ENCODE assay signal across 10 mouse cellular contexts in genomic region chr7:142571458-142572220, GRCm38 (mm10). TPM values are rescaled to one million over a fixed set of nuclear protein-coding genes. Genes with fewer than 3 reads are reported as not detected.
DNase-seq lines count a peak whose midpoint lies in the region; ATAC-seq and TF ChIP-seq lines count a peak whose summit lies in the region.
"Had no signal": no experiment of that assay in that cellular context is flagged by ENCODE, and none has a peak within 500 bp of the region (broad histone marks: within the 10 kb centered on the region; RNA-seq: fewer than 3 reads in every experiment).

No protein-coding gene starts in this region.

- intact Hi-C loops in gastrocnemius, adult 2 months (cut with DNase I) = loop anchor here (2.0 kb wide), 1 partner anchor 21 kb away; no protein-coding TSS in a partner anchor

- H3K4me3 ChIP-seq in forebrain, embryonic 12.5 days (replicated peaks) = no peak overlapping the region
- H3K4me3 ChIP-seq in forebrain, embryonic 11.5 days (ENCODE audit: low read depth, low read length) = no peak overlapping the region
- no peak overlapping the region for H3K4me3 ChIP-seq in neural tube, embryonic 11.5 days (ENCODE audit: low read depth, low read length)
- H3K4me3 ChIP-seq in limb, embryonic 13.5 days = no peak overlapping the region
- H3K4me3 ChIP-seq in stomach, postnatal 0 days (ENCODE audit: low read depth, low read length) = no peak overlapping the region
- no peak overlapping the region for H3K4me3 ChIP-seq in gastrocnemius, adult 2 months

- H3K4me2 ChIP-seq in forebrain, embryonic 12.5 days = no peak overlapping the region
- no peak overlapping the region for H3K4me2 ChIP-seq in forebrain, embryonic 11.5 days (ENCODE audit: low read depth, low read length, severe bottlenecking)
- no peak overlapping the region for H3K4me2 ChIP-seq in neural tube, embryonic 11.5 days (ENCODE audit: low read depth)
- peak overlapping the region; percentile 65 for H3K4me2 ChIP-seq in limb, embryonic 13.5 days (replicated peaks)
- no peak overlapping the region for H3K4me2 ChIP-seq in stomach, postnatal 0 days (replicated peaks; ENCODE audit: low read depth)

- peaks cover 31% of the 10 kb centered on the region for H3K4me1 ChIP-seq in forebrain, embryonic 12.5 days
- H3K4me1 ChIP-seq in forebrain, embryonic 11.5 days (replicated peaks; ENCODE audit: control insufficient read depth, insufficient read depth, low read length) = no peaks in the 10 kb centered on the region
- H3K4me1 ChIP-seq in neural tube, embryonic 11.5 days (ENCODE audit: control insufficient read depth, insufficient read depth, low read length) = peaks cover 28% of the 10 kb centered on the region
- H3K4me1 ChIP-seq in limb, embryonic 13.5 days = peaks cover 78% of the 10 kb centered on the region
- H3K4me1 ChIP-seq in stomach, postnatal 0 days (replicated peaks; ENCODE audit: control insufficient read depth, insufficient read depth) = peaks cover 18% of the 10 kb centered on the region

- no peak for TF ChIP-seq EP300 in stomach, postnatal 0 days (optimal IDR thresholded peaks at IDR 0.05)

- no peak for ATAC-seq in forebrain, embryonic 12.5 days (ENCODE audit: low FRiP score)
- ATAC-seq in forebrain, embryonic 11.5 days (replicated peaks; ENCODE audit: low FRiP score) = no peak
- no peak for ATAC-seq in neural tube, embryonic 11.5 days (ENCODE audit: insufficient read depth, low FRiP score, low TSS enrichment)
- peak; percentile 24 for ATAC-seq in limb, embryonic 13.5 days (ENCODE audit: low FRiP score, low read depth)
- 0 out of 2 replicates have a peak, but pooled peaks have one; percentile 2 for ATAC-seq in stomach, postnatal 0 days (ENCODE audit: low FRiP score, low TSS enrichment)

- whole genome bisulfite sequencing in forebrain, embryonic 12.5 days = 83% methylated on average over 16 of the region's 16 CpGs
- 85% methylated on average over 16 of the region's 16 CpGs for WGBS in forebrain, embryonic 11.5 days
- WGBS in neural tube, embryonic 11.5 days = 65% methylated on average over 16 of the region's 16 CpGs
- WGBS in limb, embryonic 13.5 days = 22% methylated on average over 16 of the region's 16 CpGs
- WGBS in stomach, postnatal 0 days = 30% methylated on average over 16 of the region's 16 CpGs

- H3K27me3 ChIP-seq in forebrain, embryonic 12.5 days = peaks cover 6% of the 10 kb centered on the region; the same call in 1 of the 2 replicates
- H3K27me3 ChIP-seq in forebrain, embryonic 11.5 days (ENCODE audit: control insufficient read depth, insufficient read depth, low read length) = no peaks in the 10 kb centered on the region
- no peaks in the 10 kb centered on the region for H3K27me3 ChIP-seq in neural tube, embryonic 11.5 days (ENCODE audit: control insufficient read depth, insufficient read depth, low read length)
- no peaks in the 10 kb centered on the region for H3K27me3 ChIP-seq in limb, embryonic 13.5 days
- H3K27me3 ChIP-seq in stomach, postnatal 0 days (ENCODE audit: control insufficient read depth, insufficient read depth, low read length) = no peaks in the 10 kb centered on the region

- peak overlapping the region; percentile 36 for H3K27ac ChIP-seq in forebrain, embryonic 12.5 days
- no peak overlapping the region for H3K27ac ChIP-seq in forebrain, embryonic 11.5 days (ENCODE audit: low read depth, low read length)
- H3K27ac ChIP-seq in neural tube, embryonic 11.5 days (ENCODE audit: low read depth, low read length) = peak overlapping the region; percentile 70
- H3K27ac ChIP-seq in limb, embryonic 13.5 days = peak overlapping the region; percentile 98
- peak overlapping the region; percentile 87 for H3K27ac ChIP-seq in stomach, postnatal 0 days (replicated peaks)
- no peak overlapping the region for H3K27ac ChIP-seq in gastrocnemius, adult 2 months

- H3K9ac ChIP-seq in forebrain, embryonic 12.5 days = no peak overlapping the region
- no peak overlapping the region for H3K9ac ChIP-seq in forebrain, embryonic 11.5 days (ENCODE audit: low read length)
- H3K9ac ChIP-seq in neural tube, embryonic 11.5 days (ENCODE audit: low read length) = no peak overlapping the region
- peak overlapping the region; percentile 36 for H3K9ac ChIP-seq in limb, embryonic 13.5 days
- H3K9ac ChIP-seq in stomach, postnatal 0 days (ENCODE audit: low read length) = peak overlapping the region; percentile 31; the same call in 1 of the 2 replicates

- no peak for TF ChIP-seq CTCF in stomach, postnatal 0 days (IDR thresholded peaks at IDR 0.05; ENCODE audit: low read depth)
- TF ChIP-seq CTCF in gastrocnemius, adult 2 months (IDR thresholded peaks at IDR 0.05) = no peak

- no peaks in the 10 kb centered on the region for H3K9me3 ChIP-seq in forebrain, embryonic 12.5 days
- H3K9me3 ChIP-seq in forebrain, embryonic 11.5 days (ENCODE audit: control insufficient read depth, low read length) = no peaks in the 10 kb centered on the region
- no peaks in the 10 kb centered on the region for H3K9me3 ChIP-seq in neural tube, embryonic 11.5 days (ENCODE audit: control insufficient read depth, low read length)
- H3K9me3 ChIP-seq in limb, embryonic 13.5 days = no peaks in the 10 kb centered on the region
- no peaks in the 10 kb centered on the region for H3K9me3 ChIP-seq in stomach, postnatal 0 days (ENCODE audit: control insufficient read depth, low read length)

- no peaks in the 10 kb centered on the region for H3K36me3 ChIP-seq in forebrain, embryonic 12.5 days (replicated peaks)
- no peaks in the 10 kb centered on the region for H3K36me3 ChIP-seq in forebrain, embryonic 11.5 days (ENCODE audit: control insufficient read depth, insufficient read depth, low read length)
- H3K36me3 ChIP-seq in neural tube, embryonic 11.5 days (ENCODE audit: control insufficient read depth, insufficient read depth, low read length) = no peaks in the 10 kb centered on the region
- H3K36me3 ChIP-seq in limb, embryonic 13.5 days = no peaks in the 10 kb centered on the region
- no peaks in the 10 kb centered on the region for H3K36me3 ChIP-seq in stomach, postnatal 0 days (ENCODE audit: control insufficient read depth, insufficient read depth, low read length)

- DNase-seq in forebrain, embryonic 11.5 days (ENCODE audit: low spot score) = no peak
- DNase-seq in neural tube, embryonic 11.5 days (ENCODE audit: low spot score) = no peak
- no peak for DNase-seq in neural tube, embryonic 10.5 days (ENCODE audit: extremely low spot score, low spot score)
- DNase-seq in stomach, postnatal 0 days (ENCODE audit: low spot score) = peak; percentile 50
- DNase-seq in gastrocnemius, adult 2 months = no peak
- DNase-seq in left cerebral cortex, adult 18-20 months (ENCODE audit: low spot score in 2 of 2) = no peak
- DNase-seq: cerebellum, postnatal 36 days; gastrocnemius, postnatal 14 days had no signal

RNA-seq across cellular contexts. Expression of gene Mrpl23, which starts 39.2 kb away (rescaled TPM):
- 10.8 and 15.9 TPM in 2 replicates for polyA plus RNA-seq in forebrain, embryonic 12.5 days (2016; fragmentation: Nextera tagmentation; extraction: Ambion mirVana)
- polyA plus RNA-seq in forebrain, embryonic 11.5 days (2014; fragmentation: Nextera tagmentation; extraction: Ambion mirVana) = 18.3 and 18.7 TPM in 2 replicates
- 10.6 and 20.0 TPM in 2 replicates for polyA plus RNA-seq in neural tube, embryonic 11.5 days (2014; fragmentation: Nextera tagmentation; extraction: Ambion mirVana)
- 27.3 and 35.1 TPM in 2 replicates for polyA plus RNA-seq in limb, embryonic 13.5 days (2015; fragmentation: Nextera tagmentation; extraction: Ambion mirVana)
- polyA plus RNA-seq in stomach, postnatal 0 days (2015; fragmentation: Nextera tagmentation; extraction: Ambion mirVana) = 17.7 and 19.4 TPM in 2 replicates
- total RNA-seq in gastrocnemius, adult 2 months (2021) = 1 to 10 TPM in 1 of 2 experiments, under 1 TPM in 1; 0.89 to 1.4 TPM
- 1 to 10 TPM; 3.1 to 5.9 TPM for total RNA-seq in left cerebral cortex, adult 18-20 months (2021)

Comparison
In these comparisons a context has a peak if more than half of its experiments do, and no peak if none do; other contexts are left out.
1. H3K27ac ChIP-seq: peak in forebrain, embryonic 12.5 days (single experiment), neural tube, embryonic 11.5 days (single experiment), limb, embryonic 13.5 days (single experiment) and stomach, postnatal 0 days (single experiment); none in forebrain, embryonic 11.5 days (single experiment) and gastrocnemius, adult 2 months (single experiment).
2. ATAC-seq: peak in limb, embryonic 13.5 days (single experiment) and stomach, postnatal 0 days (single experiment); none in forebrain, embryonic 12.5 days (single experiment), forebrain, embryonic 11.5 days (single experiment) and neural tube, embryonic 11.5 days (single experiment).
3. H3K9ac ChIP-seq: peak in limb, embryonic 13.5 days (single experiment) and stomach, postnatal 0 days (single experiment); none in forebrain, embryonic 12.5 days (single experiment), forebrain, embryonic 11.5 days (single experiment) and neural tube, embryonic 11.5 days (single experiment).